In genomic region chr9:47354866-47355265, GRCm38 (mm10) we compare ENCODE assay signal across 17 mouse cellular contexts.
DNase-seq lines count a peak whose midpoint lies in the region; ATAC-seq and TF ChIP-seq lines count a peak whose summit lies in the region.
"Had no signal": no experiment of that assay in that cellular context is flagged by ENCODE, and none has a peak within 500 bp of the region (broad histone marks: within the 10 kb centered on the region; RNA-seq: fewer than 3 reads in every experiment).

No protein-coding gene starts in this region.

- H3K27ac ChIP-seq in hindbrain, embryonic 16.5 days (ENCODE audit: low read depth, low read length), result no peak overlapping the region
- H3K27ac ChIP-seq: hindbrain, embryonic 10.5 days; limb, embryonic 12.5 days; liver, embryonic 15.5 days; macrophage had no signal

- peak; percentile 25 to 29 for DNase-seq in layer of hippocampus, adult 8-10 months (ENCODE audit: low spot score in 2 of 2)
- DNase-seq in layer of hippocampus, postnatal 14 days (ENCODE audit: low spot score in 2 of 2), result no peak
- DNase-seq in G1E (ENCODE audit: low spot score), result no peak
- DNase-seq in retina, adult 2 months (ENCODE audit: low read depth, low spot score), result peak; percentile 29
- no peak for DNase-seq in kidney, adult 9 months
- DNase-seq: cerebellum, adult 9-10 months; kidney, postnatal 36 days; midbrain, embryonic 14.5 days; thymus, adult 2 months had no signal

- no peaks in the 10 kb centered on the region for H3K4me1 ChIP-seq in G1E (ENCODE audit: insufficient read depth, low read depth, low read length)
- peaks cover 28% of the 10 kb centered on the region for H3K4me1 ChIP-seq in hindbrain, embryonic 16.5 days (ENCODE audit: control insufficient read depth, insufficient read depth, low read depth, low read length)
- H3K4me1 ChIP-seq: liver, embryonic 15.5 days had no signal

- peaks cover 51% of the 10 kb centered on the region for H3K9me3 ChIP-seq in G1E (replicated peaks)
- H3K9me3 ChIP-seq in hindbrain, embryonic 16.5 days (ENCODE audit: control insufficient read depth, low read length), result no peaks in the 10 kb centered on the region
- H3K9me3 ChIP-seq: hindbrain, embryonic 10.5 days; limb, embryonic 12.5 days; liver, embryonic 15.5 days had no signal

- no peak overlapping the region for H3K9ac ChIP-seq in hindbrain, embryonic 16.5 days (ENCODE audit: low read depth, low read length)
- H3K9ac ChIP-seq: limb, embryonic 12.5 days; liver, embryonic 15.5 days had no signal

- no peaks in the 10 kb centered on the region for H3K27me3 ChIP-seq in G1E (ENCODE audit: insufficient read depth, low read length)
- no peaks in the 10 kb centered on the region; the same call in 1 of the 2 replicates for H3K27me3 ChIP-seq in hindbrain, embryonic 16.5 days (replicated peaks; ENCODE audit: control insufficient read depth, insufficient read depth, low read length)
- H3K27me3 ChIP-seq: CH12.LX; limb, embryonic 12.5 days; liver, embryonic 15.5 days had no signal

- H3K36me3 ChIP-seq in G1E (replicated peaks), result no peaks in the 10 kb centered on the region
- no peaks in the 10 kb centered on the region for H3K36me3 ChIP-seq in hindbrain, embryonic 16.5 days (ENCODE audit: control insufficient read depth, insufficient read depth, low read length)
- H3K36me3 ChIP-seq: hindbrain, embryonic 10.5 days; limb, embryonic 12.5 days; liver, embryonic 15.5 days had no signal

- WGBS in hindbrain, embryonic 16.5 days, result 89% methylated on average over 9 of the region's 9 CpGs

- ATAC-seq in G1E (ENCODE audit: extremely low read depth, insufficient number of reproducible peaks, low FRiP score, poor library complexity, severe bottlenecking), result no peak
- ATAC-seq in frontal cortex, adult (ENCODE audit: low TSS enrichment), result peak; percentile 92
- ATAC-seq in hindbrain, embryonic 16.5 days, result no peak
- ATAC-seq: intestine, embryonic 16.5 days had no signal

- 0 out of 2 replicates have a peak overlapping the region, but pooled peaks have one; percentile 23 for H3K4me3 ChIP-seq in G1E (ENCODE audit: low read depth, low read length)
- H3K4me3 ChIP-seq in hindbrain, embryonic 16.5 days (ENCODE audit: low read length), result no peak overlapping the region
- H3K4me3 ChIP-seq: hindbrain, embryonic 10.5 days; limb, embryonic 12.5 days; liver, embryonic 15.5 days had no signal

- no peak overlapping the region for H3K4me2 ChIP-seq in hindbrain, embryonic 16.5 days (ENCODE audit: low read length)
- H3K4me2 ChIP-seq: limb, embryonic 12.5 days; liver, embryonic 15.5 days had no signal

- TF ChIP-seq CTCF in G1E (IDR thresholded peaks at IDR 0.05; ENCODE audit: low read depth, low read length), result no peak

Comparison
In these comparisons a context has a peak if more than half of its experiments do, and no peak if none do; other contexts are left out.
1. DNase-seq: peak in layer of hippocampus, adult 8-10 months (2 of 2) and retina, adult 2 months (single experiment); none in layer of hippocampus, postnatal 14 days (0 of 2), G1E (single experiment) and kidney, adult 9 months (single experiment).